Mouse (Mus musculus) CH12.LX (cell line): ENCODE measurements at regions not wholly inside any gene's neighbourhood (a gene's known extent, or its start where the extent isn't known, plus 50 kb on each side); places are given as distances from the start of the nearest gene placed in this dataset.

Experiments used
- DNase-seq: peaks from one replicate; pipeline ENCODE4 v3.0.0-alpha.2; 2013; ENCODE audit errors: extremely low read depth
- H3K27ac ChIP-seq: 2 replicates; pipeline ENCODE4 v1.5.1; 2012; ENCODE audit warnings: low read depth, mild to moderate bottlenecking, control low read depth, moderate library complexity; ENCODE audit not compliant: insufficient read depth
- H3K27me3 ChIP-seq: replicated peaks from 2 replicates; pipeline ENCODE3; 2012; ENCODE audit warnings: inconsistent platforms
- H3K36me3 ChIP-seq, 2 experiments: replicated peaks in 1 of 2; 2 replicates each; pipeline versions ENCODE3 to v1.6.1; 2012; ENCODE audit warnings: inconsistent platforms in 1 of 2, low read length in 1 of 2, mild to moderate bottlenecking in 1 of 2, mixed read lengths in 1 of 2, moderate library complexity in 1 of 2; ENCODE audit not compliant: control insufficient read depth in 1 of 2, insufficient read depth in 1 of 2
- H3K4me1 ChIP-seq, 2 experiments: 2 replicates each; pipeline ENCODE4 v1.6.1; 2012; ENCODE audit warnings: inconsistent platforms in 1 of 2, moderate library complexity in 1 of 2; ENCODE audit not compliant: insufficient read depth in 2 of 2, control insufficient read depth in 1 of 2
- H3K4me2 ChIP-seq: 2 replicates; pipeline ENCODE4 v1.6.1; 2012; ENCODE audit warnings: low read depth, mild to moderate bottlenecking, control low read depth; ENCODE audit not compliant: poor library complexity, insufficient read depth, severe bottlenecking
- H3K4me3 ChIP-seq, 3 experiments: fragments of 150-350 bp in 1 of 3; sonication (generic) in 1 of 3; replicated peaks in 1 of 3; 2 replicates each; pipeline versions ENCODE3 to v1.5.1; 2011 to 2012; ENCODE audit warnings: low read depth in 2 of 3, low read length in 2 of 3, mild to moderate bottlenecking in 2 of 3, moderate library complexity in 2 of 3, control low read depth in 1 of 3, improper control_type of control experiment in 1 of 3, inconsistent platforms in 1 of 3, mixed read lengths in 1 of 3; ENCODE audit not compliant: poor library complexity in 1 of 3
- H3K79me2 ChIP-seq: replicated peaks from 2 replicates; pipeline ENCODE4 v1.6.1; 2012; ENCODE audit warnings: mild to moderate bottlenecking, moderate library complexity; ENCODE audit not compliant: control insufficient read depth, poor library complexity, insufficient read depth, severe bottlenecking; ENCODE audit errors: extremely low read depth
- H3K9ac ChIP-seq: 2 replicates; pipeline ENCODE4 v1.6.1; 2012; ENCODE audit warnings: low read depth, mild to moderate bottlenecking, control low read depth, moderate library complexity; ENCODE audit not compliant: insufficient read depth
- H3K9me3 ChIP-seq: replicated peaks from 2 replicates; pipeline ENCODE3; 2012; ENCODE audit warnings: low read length, inconsistent platforms, mixed read lengths
- CHD2 ChIP-seq: IDR thresholded peaks from 2 replicates; pipeline ENCODE4 v1.6.1; 2011; ENCODE audit warnings: low read length, improper control_type of control experiment
- E2F4 ChIP-seq: IDR thresholded peaks from 2 replicates; pipeline ENCODE4 v1.6.1; 2011; ENCODE audit warnings: low read depth, low read length, improper control_type of control experiment; ENCODE audit not compliant: insufficient replicate concordance
- EP300 ChIP-seq: IDR thresholded peaks from 2 replicates; pipeline ENCODE4 v1.6.1; 2011; ENCODE audit warnings: low read length, improper control_type of control experiment
- GABPA ChIP-seq: IDR thresholded peaks from 2 replicates; pipeline ENCODE4 v1.6.1; 2012; ENCODE audit warnings: low read depth, low read length, improper control_type of control experiment, inconsistent platforms; ENCODE audit not compliant: insufficient replicate concordance
- HCFC1 ChIP-seq: IDR thresholded peaks from 2 replicates; pipeline ENCODE4 v1.6.1; 2012; ENCODE audit warnings: low read depth, mild to moderate bottlenecking, inconsistent platforms, low read length, improper control_type of control experiment
- JUND ChIP-seq: conservative IDR thresholded peaks from 2 replicates; pipeline ENCODE4 v1.6.1; 2011; ENCODE audit warnings: low read depth, low read length, improper control_type of control experiment
- KAT2A ChIP-seq: IDR thresholded peaks from 2 replicates; pipeline ENCODE4 v1.6.1; 2012; ENCODE audit warnings: low read length, improper control_type of control experiment, inconsistent platforms; ENCODE audit not compliant: insufficient replicate concordance
- MAFK ChIP-seq: IDR thresholded peaks from 2 replicates; pipeline ENCODE4 v1.6.1; 2011; ENCODE audit warnings: low read length, improper control_type of control experiment; ENCODE audit not compliant: insufficient replicate concordance
- MEF2A ChIP-seq: IDR thresholded peaks from 2 replicates; pipeline ENCODE4 v1.6.1; 2014; ENCODE audit warnings: low read depth, mild to moderate bottlenecking, inconsistent platforms, low read length, improper control_type of control experiment, borderline replicate concordance
- NELFE ChIP-seq: IDR thresholded peaks from 2 replicates; pipeline ENCODE4 v1.6.1; 2011; ENCODE audit warnings: low read depth, low read length, improper control_type of control experiment
- NRF1 ChIP-seq: IDR thresholded peaks from 2 replicates; pipeline ENCODE4 v1.6.1; 2014; ENCODE audit warnings: low read depth, mild to moderate bottlenecking, inconsistent platforms, low read length, improper control_type of control experiment, moderate library complexity
- PAX5 ChIP-seq: IDR thresholded peaks from 2 replicates; pipeline ENCODE4 v1.6.1; 2012; ENCODE audit warnings: low read length, inconsistent platforms, mixed read lengths
- POLR2A ChIP-seq: IDR thresholded peaks from 2 replicates; pipeline ENCODE4 v1.6.1; 2011; ENCODE audit warnings: low read depth, mild to moderate bottlenecking, improper control_type of control experiment, low read length
- RCOR1 ChIP-seq: conservative IDR thresholded peaks from 2 replicates; pipeline ENCODE4 v1.6.1; 2012; ENCODE audit warnings: low read depth, mild to moderate bottlenecking, inconsistent platforms, low read length, improper control_type of control experiment
- SIN3A ChIP-seq: IDR thresholded peaks from 2 replicates; pipeline ENCODE4 v1.6.1; 2012; ENCODE audit warnings: low read length, improper control_type of control experiment, inconsistent platforms
- TBP ChIP-seq: conservative IDR thresholded peaks from 2 replicates; pipeline ENCODE4 v1.6.1; 2011; ENCODE audit warnings: low read depth, low read length, improper control_type of control experiment
- UBTF ChIP-seq: IDR thresholded peaks from 2 replicates; pipeline ENCODE4 v1.6.1; 2012; ENCODE audit warnings: low read depth, mild to moderate bottlenecking, inconsistent platforms, low read length, improper control_type of control experiment, moderate library complexity
- USF1 ChIP-seq: IDR thresholded peaks from 2 replicates; pipeline ENCODE4 v1.6.1; 2014; ENCODE audit warnings: low read depth, mild to moderate bottlenecking, inconsistent platforms, low read length, improper control_type of control experiment
- ZMIZ1 ChIP-seq: IDR thresholded peaks from 2 replicates; pipeline ENCODE4 v1.6.1; 2012; ENCODE audit warnings: low read depth, mild to moderate bottlenecking, inconsistent platforms, low read length, improper control_type of control experiment
- ZNF384 ChIP-seq: IDR thresholded peaks from 2 replicates; pipeline ENCODE4 v1.6.1; 2012; ENCODE audit warnings: low read depth, low read length, improper control_type of control experiment, inconsistent platforms
- dilution Hi-C: fragments of 300-500 bp; cut with MboI; formaldehyde crosslinking; loops from 2 replicates; pipeline ENCODE4 v1.14.3; 2020; ENCODE audit warnings: low sequenced_read_pairs; ENCODE audit not compliant: extremely low pct_unique_long_range_greater_than_20kb, extremely low pct_ligation_motif_present
- in situ Hi-C: fragments of 300-500 bp; cut with MboI; formaldehyde crosslinking; loops from 3 replicates; pipeline ENCODE4 v1.14.3; 2019; ENCODE audit warnings: low sequenced_read_pairs, low pct_ligation_motif_present, low pct_unique_long_range_greater_than_20kb, mixed read lengths

- Histone ChIP-seq H3K9ac (no peak overlapping the region), H3K9me3 (no peaks in the 10 kb centered on the region), H3K36me3 (no peaks in the 10 kb centered on the region), H3K4me1 (no peaks in the 10 kb centered on the region; a peak in 1 of 4 replicates), H3K27ac (no peak overlapping the region), H3K27me3 (no peaks in the 10 kb centered on the region), H3K4me3 (no peak overlapping the region), H3K4me2 (no peak overlapping the region), H3K79me2 (no peaks in the 10 kb centered on the region)
- dilution Hi-C loops: no loop called here
- in situ Hi-C loops: no loop called here
- DNase-seq: no peak
- TF ChIP-seq KAT2A (no peak), E2F4 (no peak), PAX5 (no peak), UBTF (no peak), NELFE (no peak), MAFK (no peak)
Observed at GRCm38 (mm10) chr7:117259674-117260294, 121.0 kb upstream of the Xylt1 start.

DNA sequence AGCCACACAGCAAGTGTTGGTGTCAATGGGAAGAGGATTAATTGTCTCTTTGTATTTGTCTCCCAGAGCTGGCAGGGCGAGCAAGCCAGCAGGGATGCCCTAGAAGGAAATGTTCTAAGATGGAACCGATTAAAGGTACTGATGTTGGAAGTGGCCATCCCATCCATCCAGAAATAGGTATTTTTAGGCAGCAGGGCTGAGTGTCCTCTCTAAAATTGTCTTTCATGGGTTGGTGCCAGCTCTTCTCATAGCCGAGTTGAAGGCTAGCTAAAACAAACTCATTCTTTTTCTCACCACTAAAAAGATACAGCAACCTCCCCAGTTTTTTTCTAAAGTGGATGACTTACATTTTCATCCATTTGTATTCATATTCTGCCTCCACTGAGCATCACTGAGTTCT lies 120.2 kb upstream of the Xylt1 start:
- dilution Hi-C loops (no loop called here), in situ Hi-C loops (no loop called here)
- no peak for DNase-seq
- no peaks in the 10 kb centered on the region for H3K9me3 ChIP-seq
- no peaks in the 10 kb centered on the region for H3K79me2 ChIP-seq
- TF ChIP-seq MAFK: no peak
- TF ChIP-seq JUND: no peak
- no peak for TF ChIP-seq POLR2A
- TF ChIP-seq HCFC1: no peak
- TF ChIP-seq TBP: no peak
- no peak for TF ChIP-seq EP300
- no peak for TF ChIP-seq NELFE
- no peak for TF ChIP-seq NRF1
- TF ChIP-seq ZMIZ1: no peak
- TF ChIP-seq CHD2: no peak
- no peak for TF ChIP-seq UBTF
- TF ChIP-seq USF1: no peak
- TF ChIP-seq GABPA: no peak
- no peak for TF ChIP-seq SIN3A
- TF ChIP-seq RCOR1: no peak
- TF ChIP-seq ZNF384: no peak
- no peak for TF ChIP-seq MEF2A
- H3K9ac ChIP-seq: no peak overlapping the region
- H3K4me3 ChIP-seq: no peak overlapping the region
- H3K36me3 ChIP-seq: no peaks in the 10 kb centered on the region
- H3K4me2 ChIP-seq: no peak overlapping the region
- no peak overlapping the region for H3K27ac ChIP-seq
- no peaks in the 10 kb centered on the region for H3K27me3 ChIP-seq
- H3K4me1 ChIP-seq: no peaks in the 10 kb centered on the region; a peak in 1 of 4 replicates
